Mouse (Mus musculus) layer of hippocampus, adult 18-20 months (tissue): Measurements from ENCODE around the gene Taar4. TPM values are rescaled to one million over a fixed set of nuclear protein-coding genes. Genes with fewer than 3 reads are reported as not detected.

Experiments
- DNase-seq, 2 experiments: peaks; one replicate each; pipeline ENCODE4 v3.0.0; 2022; ENCODE audit warnings: low spot score in 2 of 2
- long read RNA-seq: library from polyadenylated mRNA; stranded (forward); transcript quantifications from one replicate; pipeline ENCODE4 v2.0.0, GENCODE M21; 2021
- total RNA-seq, 2 experiments: library from RNA; stranded (reverse); gene quantifications; 2 replicates each; pipeline ENCODE4 v1.2.3; 2021

Taar4 gene
- not detected for total RNA-seq
- long read RNA-seq: 0 reads

- DNase-seq: no peak
Measured at GRCm38 (mm10) chr10:23960444-23960915, at the start of gene Taar4. Gene Taar4, plus strand, starts transcription at chr10:23960494.

GRCm38 (mm10) chr10:23920056-23920455 is 40.2 kb upstream of the Taar4 start, which contains the start of gene Taar1:
Gene Taar1, plus strand, starts transcription at chr10:23920356.
- DNase-seq: no peak

GRCm38 (mm10) chr10:23922468-23922867 is 37.8 kb upstream of the Taar4 start:
- no peak for DNase-seq

- no peak for DNase-seq
Measured at GRCm38 (mm10) chr10:23923941-23924340, 36.4 kb upstream of the Taar4 start.

GRCm38 (mm10) chr10:23937613-23938012 is 22.7 kb upstream of the Taar4 start:
- no peak for DNase-seq

DNA sequence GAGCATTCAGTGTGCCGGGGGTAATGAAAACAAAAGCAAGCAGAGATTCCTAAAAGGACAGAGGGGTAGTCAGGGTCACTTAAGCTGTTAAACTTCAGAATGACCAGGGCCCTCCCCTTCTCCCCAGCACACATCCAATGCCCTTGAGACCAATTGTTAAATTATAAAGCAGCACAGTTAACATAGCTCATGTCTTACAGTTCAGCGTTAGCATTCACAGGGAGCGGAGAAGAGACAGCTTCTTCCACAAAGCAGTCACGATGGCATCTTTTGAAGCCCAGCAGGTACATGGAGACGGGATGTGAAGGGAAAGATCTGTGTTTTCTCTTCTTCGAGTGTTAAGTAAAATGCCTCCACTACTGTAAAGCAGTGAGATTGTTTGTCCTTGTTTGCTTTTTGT is 22.0 kb upstream of the Taar4 start, which contains the start of gene Taar2:
Taar2 (plus strand) TSS at position 261 of the 400 bp plus-strand sequence.
- no peak for DNase-seq

- no peak for DNase-seq
Measured at GRCm38 (mm10) chr10:23942465-23942864, 17.8 kb upstream of the Taar4 start.

- DNase-seq: no peak
Measured at GRCm38 (mm10) chr10:23948026-23948425, 12.3 kb upstream of the Taar4 start.

DNA sequence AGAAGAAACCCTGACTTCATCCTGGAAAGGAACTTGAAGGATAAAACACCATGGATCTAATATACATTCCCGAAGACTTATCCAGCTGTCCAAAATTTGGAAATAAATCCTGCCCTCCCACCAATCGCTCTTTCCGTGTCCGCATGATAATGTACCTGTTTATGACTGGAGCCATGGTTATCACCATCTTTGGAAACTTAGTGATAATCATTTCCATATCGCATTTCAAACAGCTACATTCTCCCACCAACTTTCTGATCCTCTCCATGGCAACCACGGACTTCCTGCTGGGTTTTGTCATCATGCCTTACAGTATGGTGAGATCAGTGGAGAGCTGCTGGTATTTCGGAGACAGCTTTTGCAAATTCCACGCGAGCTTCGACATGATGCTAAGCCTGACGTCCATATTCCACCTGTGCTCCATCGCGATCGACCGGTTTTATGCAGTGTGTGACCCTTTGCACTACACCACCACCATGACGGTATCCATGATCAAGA is 10.7 kb upstream of the Taar4 start, which contains the start of gene Taar3:
Taar3 (plus strand) TSS at position 51 of the 498 bp plus-strand sequence.
- DNase-seq: peak in 1 of 2 experiments; percentile 18

GRCm38 (mm10) chr10:23951714-23952113 is 8.6 kb upstream of the Taar4 start:
- DNase-seq: no peak

- no peak for DNase-seq
Measured at GRCm38 (mm10) chr10:23959071-23959470, 1.2 kb upstream of the Taar4 start.

DNA sequence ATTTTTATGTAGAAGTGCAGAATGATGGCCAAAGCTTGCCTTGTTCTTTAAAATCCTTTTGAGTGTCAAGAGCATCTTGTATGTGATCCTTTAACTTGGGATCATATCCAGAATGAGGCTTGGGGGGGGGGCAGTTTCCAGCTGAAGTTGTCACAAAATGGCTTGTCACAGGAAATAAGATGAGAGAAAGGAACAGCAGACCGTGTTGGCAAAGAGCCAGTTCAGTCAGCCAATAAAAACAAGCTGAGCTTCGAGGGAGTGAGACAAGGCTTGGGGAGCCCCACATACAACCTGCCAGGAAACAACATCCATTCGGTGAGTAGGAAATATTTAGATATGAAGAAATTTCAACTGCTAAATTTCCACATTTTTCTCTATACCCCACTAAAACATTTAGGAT is 3.1 kb downstream of the Taar4 start:
- DNase-seq: no peak

- DNase-seq: no peak
Measured at GRCm38 (mm10) chr10:23964921-23965610, 4.8 kb downstream of the Taar4 start.

- no peak for DNase-seq
Measured at GRCm38 (mm10) chr10:23970656-23971165, 10.4 kb downstream of the Taar4 start, which contains the start of gene Taar5. Gene Taar5, plus strand, starts transcription at chr10:23970706.

DNA sequence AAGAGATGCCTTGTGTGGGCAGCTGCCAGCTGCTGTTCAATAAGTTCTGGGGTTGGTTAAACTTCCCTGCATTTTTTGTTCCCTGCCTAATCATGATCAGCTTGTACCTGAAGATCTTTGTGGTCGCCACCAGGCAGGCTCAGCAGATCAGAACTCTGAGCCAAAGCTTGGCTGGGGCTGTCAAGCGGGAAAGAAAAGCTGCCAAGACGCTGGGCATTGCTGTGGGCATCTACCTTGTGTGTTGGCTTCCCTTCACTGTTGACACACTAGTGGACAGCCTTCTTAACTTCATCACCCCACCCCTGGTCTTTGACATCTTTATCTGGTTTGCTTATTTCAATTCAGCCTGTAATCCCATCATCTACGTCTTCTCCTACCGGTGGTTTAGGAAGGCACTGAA is 11.0 kb downstream of the Taar4 start:
- no peak for DNase-seq

- no peak for DNase-seq
Measured at GRCm38 (mm10) chr10:23977958-23978357, 17.7 kb downstream of the Taar4 start.

- peak; percentile 54 to 81 for DNase-seq
Measured at GRCm38 (mm10) chr10:23978901-23979705, 18.8 kb downstream of the Taar4 start.

DNA sequence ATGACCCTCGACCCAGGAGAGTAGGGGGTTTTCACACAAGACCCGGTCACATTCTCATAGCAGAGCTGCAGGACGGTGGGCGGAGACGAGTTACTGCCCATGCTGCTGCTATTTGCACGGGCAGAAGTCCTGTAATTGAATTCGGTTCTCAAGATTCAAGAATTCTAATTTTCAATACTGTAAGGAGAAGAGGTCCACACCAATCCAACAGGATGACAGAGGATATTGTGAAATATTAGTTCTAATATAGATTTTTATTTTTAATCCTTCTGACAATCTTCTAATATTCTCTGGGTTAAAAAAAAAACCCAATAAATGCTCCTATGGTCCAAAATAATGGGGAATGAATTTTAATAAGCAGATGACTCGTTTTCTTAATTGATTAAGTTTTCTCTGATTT is 25.3 kb downstream of the Taar4 start, which contains the start of gene Taar6:
Taar6 (minus strand) TSS at position 101 of the 400 bp plus-strand sequence.
- DNase-seq: no peak

GRCm38 (mm10) chr10:23986419-23986818 is 26.1 kb downstream of the Taar4 start:
- DNase-seq: no peak

DNA sequence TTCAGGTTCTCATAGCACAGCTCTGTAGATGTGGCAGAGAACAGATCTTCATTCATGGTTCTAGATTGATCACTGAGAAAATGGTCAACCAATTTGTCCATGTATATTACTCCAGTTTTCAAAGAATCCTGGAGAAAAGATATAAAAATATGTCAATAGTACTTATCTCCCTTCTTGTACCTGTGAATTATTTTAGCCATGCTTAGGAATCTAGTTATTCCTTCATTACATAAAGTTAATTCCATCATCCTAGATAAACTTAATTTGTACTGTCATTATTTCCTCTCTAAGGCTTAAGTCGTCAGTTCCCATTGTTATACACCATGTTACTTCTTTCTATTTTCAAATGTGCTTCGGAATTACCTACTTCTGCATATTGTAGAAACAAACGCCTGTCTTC is 33.1 kb downstream of the Taar4 start, which contains the start of gene Taar7a:
Taar7a (minus strand) TSS at position 101 of the 400 bp plus-strand sequence.
- no peak for DNase-seq

DNA sequence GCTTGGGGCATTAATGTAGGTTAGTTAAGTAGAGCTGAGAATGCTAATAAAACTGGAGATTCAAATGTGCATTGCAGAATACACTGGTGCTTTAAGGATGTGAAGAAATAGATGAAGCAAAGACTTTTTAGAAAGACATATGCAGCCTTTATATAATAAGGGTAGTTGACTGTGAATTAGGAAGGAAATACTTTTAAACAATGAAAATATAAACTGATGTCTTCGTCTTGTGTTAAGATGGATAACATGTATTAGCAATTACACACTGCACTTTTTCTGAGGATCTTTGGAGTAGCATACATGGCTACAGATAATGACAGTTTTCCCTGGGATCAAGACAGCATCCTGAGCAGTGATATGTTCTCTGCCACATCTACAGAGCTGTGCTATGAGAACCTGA is 39.3 kb downstream of the Taar4 start, which contains the start of gene Taar7b:
Taar7b (plus strand) TSS at position 301 of the 400 bp plus-strand sequence.
- DNase-seq: no peak
